Comparison of ENCODE assay signal across 9 mouse cellular contexts in the genomic region with DNA sequence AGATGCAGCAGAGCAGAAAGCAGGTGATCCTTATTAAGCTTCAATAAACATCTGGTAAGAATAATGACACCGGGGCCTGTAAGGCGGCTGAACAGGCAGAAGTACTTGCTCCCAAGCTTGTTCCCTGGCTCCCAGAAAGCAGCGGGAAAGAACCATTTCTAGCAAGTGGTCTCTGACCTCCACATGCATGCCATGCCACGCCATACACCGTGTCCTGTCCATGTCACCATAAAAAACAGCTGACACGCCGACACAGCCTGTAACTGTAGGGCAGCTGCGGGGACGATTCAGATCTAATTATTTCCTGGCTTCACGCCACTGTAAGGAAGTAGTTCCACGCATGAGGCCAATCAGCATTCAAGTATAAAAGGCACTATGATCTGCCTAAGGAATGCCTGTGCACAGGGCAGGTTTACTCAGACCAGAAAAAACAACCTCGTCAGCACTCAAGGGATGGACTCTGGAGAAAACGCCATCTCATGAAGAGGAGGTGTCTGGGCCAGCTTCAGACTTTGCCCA. TPM values are rescaled to one million over a fixed set of nuclear protein-coding genes. Genes with fewer than 3 reads are reported as not detected.
A peak's percentile ranks its signal among the peaks of the same experiment; 100 is the strongest.
DNase-seq lines count a peak whose midpoint lies in the region; ATAC-seq and TF ChIP-seq lines count a peak whose summit lies in the region.
"Had no signal": no experiment of that assay in that cellular context is flagged by ENCODE, and none has a peak within 500 bp of the region (broad histone marks: within the 10 kb centered on the region; RNA-seq: fewer than 3 reads in every experiment).

No protein-coding gene starts in this region.

- peak overlapping the region; percentile 21 for H3K4me2 ChIP-seq in embryonic facial prominence, embryonic 11.5 days (ENCODE audit: low read depth, low read length)
- peak overlapping the region; percentile 37 for H3K4me2 ChIP-seq in intestine, postnatal 0 days (replicated peaks; ENCODE audit: low read depth)
- H3K4me2 ChIP-seq in liver, embryonic 16.5 days (ENCODE audit: low read depth, low read length): no peak overlapping the region

- no peak overlapping the region for H3K9ac ChIP-seq in embryonic facial prominence, embryonic 11.5 days (replicated peaks; ENCODE audit: low read length)
- H3K9ac ChIP-seq in intestine, postnatal 0 days (ENCODE audit: low read depth, low read length): no peak overlapping the region; the same call in 1 of the 2 replicates
- H3K9ac ChIP-seq in liver, embryonic 16.5 days (ENCODE audit: low read depth, low read length): no peak overlapping the region

- no peak for DNase-seq in heart, embryonic 10.5 days (ENCODE audit: low spot score)
- no peak for DNase-seq in heart, adult 18-20 months
- DNase-seq in embryonic facial prominence, embryonic 11.5 days (ENCODE audit: low spot score): peak; percentile 67
- DNase-seq in frontal cortex, postnatal 10 days (ENCODE audit: low spot score in 2 of 2): no peak
- DNase-seq in adrenal gland, postnatal 14 days: no peak
- DNase-seq in thymus, adult 2 months: no peak
- DNase-seq: cerebellum, postnatal 14 days had no signal

- TF ChIP-seq POLR2A in thymus, adult 2 months (IDR thresholded peaks at IDR 0.05; ENCODE audit: control insufficient read depth, extremely low read depth, insufficient read depth, low read length, poor library complexity): no peak

- no peaks in the 10 kb centered on the region for H3K27me3 ChIP-seq in heart, embryonic 10.5 days (ENCODE audit: insufficient read depth, poor library complexity, severe bottlenecking)
- H3K27me3 ChIP-seq in embryonic facial prominence, embryonic 11.5 days (ENCODE audit: control insufficient read depth, insufficient read depth, low read length): no peaks in the 10 kb centered on the region
- no peaks in the 10 kb centered on the region for H3K27me3 ChIP-seq in intestine, postnatal 0 days (replicated peaks; ENCODE audit: control insufficient read depth, insufficient read depth, low read length)
- H3K27me3 ChIP-seq in liver, embryonic 16.5 days (ENCODE audit: control insufficient read depth, insufficient read depth, low read depth, low read length): no peaks in the 10 kb centered on the region
- no peaks in the 10 kb centered on the region for H3K27me3 ChIP-seq in thymus, adult 2 months (ENCODE audit: control insufficient read depth, insufficient read depth, low read length)

- 70% methylated on average over 13 of the region's 13 CpGs for WGBS in heart, embryonic 10.5 days
- WGBS in embryonic facial prominence, embryonic 11.5 days: 31% methylated on average over 13 of the region's 13 CpGs
- 14% methylated on average over 13 of the region's 13 CpGs for WGBS in intestine, postnatal 0 days
- 46% methylated on average over 13 of the region's 13 CpGs for WGBS in liver, embryonic 16.5 days (ENCODE audit: insufficient replicate concordance)
- 70% methylated on average over 13 of the region's 13 CpGs for WGBS in thymus, adult 2 months

- H3K27ac ChIP-seq in heart, embryonic 10.5 days: peak overlapping the region; percentile 52; the same call in 1 of the 2 replicates
- H3K27ac ChIP-seq in embryonic facial prominence, embryonic 11.5 days (replicated peaks; ENCODE audit: low read depth, low read length): peak overlapping the region; percentile 44; the same call in 1 of the 2 replicates
- peak overlapping the region; percentile 92 for H3K27ac ChIP-seq in intestine, postnatal 0 days (ENCODE audit: low read depth, low read length)
- no peak overlapping the region for H3K27ac ChIP-seq in liver, embryonic 16.5 days (ENCODE audit: low read length)
- H3K27ac ChIP-seq in thymus, adult 2 months (ENCODE audit: control insufficient read depth, insufficient read depth, low read length): no peak overlapping the region

- no peak for TF ChIP-seq CTCF in intestine, postnatal 0 days (IDR thresholded peaks at IDR 0.05; ENCODE audit: low read depth)
- no peak for TF ChIP-seq CTCF in thymus, adult 2 months (IDR thresholded peaks at IDR 0.05; ENCODE audit: borderline replicate concordance, control insufficient read depth, extremely low read depth, insufficient read depth, low read length, poor library complexity)

- ATAC-seq in embryonic facial prominence, embryonic 11.5 days (replicated peaks; ENCODE audit: insufficient number of reproducible peaks, low FRiP score, low TSS enrichment, low read depth): peak; percentile 41; the same call in 1 of the 2 replicates
- peak; percentile 93 for ATAC-seq in intestine, postnatal 0 days
- peak; percentile 9; the same call in 1 of the 2 replicates for ATAC-seq in liver, embryonic 16.5 days (ENCODE audit: low read depth)

- H3K4me1 ChIP-seq in heart, embryonic 10.5 days: peaks cover 55% of the 10 kb centered on the region
- H3K4me1 ChIP-seq in embryonic facial prominence, embryonic 11.5 days (ENCODE audit: control insufficient read depth, insufficient read depth, low read length): peaks cover 9% of the 10 kb centered on the region
- peaks cover 7% of the 10 kb centered on the region; the same call in 1 of the 2 replicates for H3K4me1 ChIP-seq in intestine, postnatal 0 days (replicated peaks; ENCODE audit: control insufficient read depth, insufficient read depth, low read length)
- peaks cover 12% of the 10 kb centered on the region for H3K4me1 ChIP-seq in liver, embryonic 16.5 days (ENCODE audit: control insufficient read depth, low read depth, low read length)
- H3K4me1 ChIP-seq in thymus, adult 2 months (replicated peaks; ENCODE audit: control insufficient read depth, insufficient read depth, low read length): peaks cover 12% of the 10 kb centered on the region

- H3K9me3 ChIP-seq in heart, embryonic 10.5 days: no peaks in the 10 kb centered on the region
- H3K9me3 ChIP-seq in embryonic facial prominence, embryonic 11.5 days (replicated peaks; ENCODE audit: control insufficient read depth, low read length): no peaks in the 10 kb centered on the region
- H3K9me3 ChIP-seq in intestine, postnatal 0 days (ENCODE audit: control insufficient read depth): no peaks in the 10 kb centered on the region
- no peaks in the 10 kb centered on the region for H3K9me3 ChIP-seq in liver, embryonic 16.5 days (replicated peaks; ENCODE audit: control insufficient read depth, low read length)

- peaks cover 22% of the 10 kb centered on the region for H3K36me3 ChIP-seq in heart, embryonic 10.5 days
- no peaks in the 10 kb centered on the region for H3K36me3 ChIP-seq in embryonic facial prominence, embryonic 11.5 days (replicated peaks; ENCODE audit: control insufficient read depth, insufficient read depth, low read depth, low read length)
- peaks cover 15% of the 10 kb centered on the region; the same call in 1 of the 2 replicates for H3K36me3 ChIP-seq in intestine, postnatal 0 days (ENCODE audit: control insufficient read depth, insufficient read depth)
- no peaks in the 10 kb centered on the region for H3K36me3 ChIP-seq in liver, embryonic 16.5 days (ENCODE audit: control insufficient read depth, insufficient read depth)
- H3K36me3 ChIP-seq in thymus, adult 2 months (ENCODE audit: control insufficient read depth, insufficient read depth, low read length): no peaks in the 10 kb centered on the region

- H3K4me3 ChIP-seq in heart, embryonic 10.5 days: no peak overlapping the region
- H3K4me3 ChIP-seq in embryonic facial prominence, embryonic 11.5 days (ENCODE audit: low read depth, low read length): no peak overlapping the region
- no peak overlapping the region for H3K4me3 ChIP-seq in intestine, postnatal 0 days (ENCODE audit: low read depth, low read length)
- H3K4me3 ChIP-seq in liver, embryonic 16.5 days (ENCODE audit: low read depth, low read length): no peak overlapping the region
- H3K4me3 ChIP-seq in thymus, adult 2 months (ENCODE audit: control insufficient read depth, insufficient read depth, low read length): no peak overlapping the region

RNA-seq across cellular contexts. Expression of a gene that starts 10.8 kb away (rescaled TPM):
- polyA plus RNA-seq in heart, embryonic 10.5 days (2016; fragmentation: Nextera tagmentation; extraction: Ambion mirVana): 57.1 and 62.9 TPM in 2 replicates
- total RNA-seq in heart, adult 18-20 months (2021): 10 to 100 TPM; 41.7 to 45.5 TPM
- polyA plus RNA-seq in embryonic facial prominence, embryonic 11.5 days (2014; fragmentation: Nextera tagmentation; extraction: Ambion mirVana): 54.2 and 54.5 TPM in 2 replicates
- 47.2 and 47.6 TPM in 2 replicates for polyA plus RNA-seq in intestine, postnatal 0 days (2015; fragmentation: Nextera tagmentation; extraction: Ambion mirVana)
- 9.2 and 10.3 TPM in 2 replicates for polyA plus RNA-seq in liver, embryonic 16.5 days (2015; fragmentation: Nextera tagmentation; extraction: Ambion mirVana)
- 63.8 and 78.6 TPM in 2 replicates for total RNA-seq in adrenal gland, postnatal 14 days (2021)
- 110 and 148 TPM in 2 replicates for polyA plus RNA-seq in thymus, adult 2 months (2012; rRNA removed)

RNA-seq across cellular contexts. Expression of a gene that starts 39.1 kb away (rescaled TPM):
- 0.67 and 1.3 TPM in 2 replicates for polyA plus RNA-seq in heart, embryonic 10.5 days (2016; fragmentation: Nextera tagmentation; extraction: Ambion mirVana)
- 10 to 100 TPM; 63.9 to 85.7 TPM for total RNA-seq in heart, adult 18-20 months (2021)
- not detected in 2 replicates for polyA plus RNA-seq in embryonic facial prominence, embryonic 11.5 days (2014; fragmentation: Nextera tagmentation; extraction: Ambion mirVana)
- polyA plus RNA-seq in intestine, postnatal 0 days (2015; fragmentation: Nextera tagmentation; extraction: Ambion mirVana): 3.8 and 4.0 TPM in 2 replicates
- 0.14 TPM in 1 of 2 replicates, not detected in the other for polyA plus RNA-seq in liver, embryonic 16.5 days (2015; fragmentation: Nextera tagmentation; extraction: Ambion mirVana)
- total RNA-seq in adrenal gland, postnatal 14 days (2021): 103 and 104 TPM in 2 replicates
- 0.59 and 1.2 TPM in 2 replicates for polyA plus RNA-seq in thymus, adult 2 months (2012; rRNA removed)

Comparison
In these comparisons a context has a peak if more than half of its experiments do, and no peak if none do; other contexts are left out.
1. H3K27ac ChIP-seq: peak in heart, embryonic 10.5 days (single experiment), embryonic facial prominence, embryonic 11.5 days (single experiment) and intestine, postnatal 0 days (single experiment); none in liver, embryonic 16.5 days (single experiment) and thymus, adult 2 months (single experiment).
2. ATAC-seq: peak in every context shown above with its lines; median percentile 93 in intestine, postnatal 0 days; 41 in embryonic facial prominence, embryonic 11.5 days; 9 in liver, embryonic 16.5 days.